ENCODE assay signal across 14 mouse cellular contexts in the genomic region with DNA sequence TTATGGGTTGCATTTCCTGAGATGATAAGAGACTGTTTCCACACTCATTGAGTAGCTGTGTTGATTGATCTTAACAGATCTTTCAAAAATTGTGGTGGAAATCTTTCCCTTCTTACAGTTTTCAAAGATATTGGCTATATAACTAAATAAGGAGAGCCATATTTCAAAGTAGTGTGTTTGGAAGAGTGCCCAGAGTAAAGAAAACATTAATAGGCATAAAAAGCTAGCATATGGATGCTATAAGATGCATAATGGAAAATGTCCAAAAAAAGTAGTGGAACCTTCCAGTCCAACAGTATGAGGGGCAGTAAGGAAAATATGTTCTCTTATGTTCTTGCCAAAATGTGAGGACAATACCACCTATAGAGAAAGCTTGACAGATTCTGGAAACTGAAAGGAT.
"Had no signal": no experiment of that assay in that cellular context is flagged by ENCODE, and none has a peak within 500 bp of the region (broad histone marks: within the 10 kb centered on the region; RNA-seq: fewer than 3 reads in every experiment).

No protein-coding gene starts in this region.

- H3K36me3 ChIP-seq: limb, embryonic 15.5 days; liver, embryonic 12.5 days; midbrain, embryonic 12.5 days; neural tube, embryonic 13.5 days; stomach, embryonic 15.5 days had no signal

- DNase-seq: kidney, adult 18-20 months; kidney, postnatal 10 days; kidney, postnatal 4 days; lung, postnatal 14 days; retina, postnatal 1 day; thymus, adult 2 months; thymus, postnatal 25 days had no signal

- H3K4me3 ChIP-seq: layer of hippocampus, adult 2 months; limb, embryonic 15.5 days; liver, embryonic 12.5 days; midbrain, embryonic 12.5 days; neural tube, embryonic 13.5 days; stomach, embryonic 15.5 days had no signal

- ATAC-seq: liver, embryonic 12.5 days; midbrain, embryonic 16.5 days had no signal

- H3K4me1 ChIP-seq: limb, embryonic 15.5 days; liver, embryonic 12.5 days; midbrain, embryonic 12.5 days; neural tube, embryonic 13.5 days; stomach, embryonic 15.5 days had no signal

- H3K4me2 ChIP-seq: limb, embryonic 15.5 days; liver, embryonic 12.5 days; midbrain, embryonic 12.5 days; neural tube, embryonic 13.5 days; stomach, embryonic 15.5 days had no signal

- H3K9me3 ChIP-seq: limb, embryonic 15.5 days; liver, embryonic 12.5 days; midbrain, embryonic 12.5 days; neural tube, embryonic 13.5 days; stomach, embryonic 15.5 days had no signal

- H3K27me3 ChIP-seq: limb, embryonic 15.5 days; liver, embryonic 12.5 days; midbrain, embryonic 12.5 days; neural tube, embryonic 13.5 days; stomach, embryonic 15.5 days had no signal

- H3K27ac ChIP-seq: layer of hippocampus, adult 2 months; limb, embryonic 15.5 days; liver, embryonic 12.5 days; midbrain, embryonic 12.5 days; neural tube, embryonic 13.5 days; stomach, embryonic 15.5 days had no signal

- H3K9ac ChIP-seq: limb, embryonic 15.5 days; liver, embryonic 12.5 days; midbrain, embryonic 12.5 days; neural tube, embryonic 13.5 days; stomach, embryonic 15.5 days had no signal
